Mouse (Mus musculus): ENCODE measurements around the gene Trak1. TPM values are rescaled to one million over a fixed set of nuclear protein-coding genes. Genes with fewer than 3 reads are reported as not detected.

Trak1 gene
- polyA plus RNA-seq, 1 experiment, result 41.5 TPM

DNA sequence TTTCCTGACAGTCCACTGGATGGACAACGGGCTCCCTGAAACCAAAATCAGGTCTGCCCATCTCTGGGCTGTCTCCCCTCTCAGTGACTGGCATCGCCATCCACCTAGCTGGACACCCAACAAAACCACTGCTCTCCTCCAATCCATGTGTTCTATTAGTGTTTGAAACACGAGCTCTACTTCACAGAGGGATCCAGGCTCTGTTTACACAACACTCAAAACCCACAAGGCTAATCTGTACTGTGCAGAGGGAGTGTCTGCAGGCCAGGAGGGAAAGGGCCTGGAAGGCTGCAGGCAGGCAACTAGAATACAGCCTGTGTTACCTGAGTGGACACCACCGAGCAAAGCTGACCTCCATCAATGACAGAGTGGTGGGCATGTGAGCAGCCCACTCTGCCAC is 25.7 kb upstream of the Trak1 start:
- Histone ChIP-seq H3K4me3 (ENCODE audit: insufficient read depth, low read length) (no peak overlapping the region), H3K27ac (ENCODE audit: insufficient read depth, low read length) (no peak overlapping the region), H3K4me1 (ENCODE audit: control insufficient read depth, insufficient read depth, low read length) (no peaks in the 10 kb centered on the region)
- TF ChIP-seq POLR2A (IDR thresholded peaks at IDR 0.05; ENCODE audit: low read depth, low read length) (no peak), CTCF (IDR thresholded peaks at IDR 0.05; ENCODE audit: borderline replicate concordance, insufficient read depth, low read length) (no peak)

DNA sequence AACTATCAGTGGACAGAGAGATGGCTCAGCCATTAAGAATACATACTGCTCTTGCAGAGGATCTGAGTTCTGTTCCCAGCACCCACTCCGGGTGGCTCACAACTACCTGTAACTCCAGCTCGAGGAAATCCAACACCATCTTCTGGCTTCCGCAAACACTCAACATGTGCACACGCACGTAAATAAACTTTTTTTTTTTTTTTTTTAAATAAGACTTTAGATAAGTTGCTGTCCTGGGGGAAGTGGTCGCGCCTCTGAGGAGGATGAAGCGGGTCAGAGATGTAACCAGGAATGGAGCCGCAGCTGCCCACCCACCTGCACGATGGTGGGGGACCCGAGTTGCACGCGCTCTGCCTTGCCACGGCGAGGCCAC is 20.6 kb upstream of the Trak1 start:
- H3K27ac ChIP-seq (ENCODE audit: insufficient read depth, low read length), result no peak overlapping the region
- no peak; the same call in 1 of the 2 replicates for TF ChIP-seq POLR2A (IDR thresholded peaks at IDR 0.05; ENCODE audit: low read depth, low read length)
- TF ChIP-seq CTCF (IDR thresholded peaks at IDR 0.05; ENCODE audit: borderline replicate concordance, insufficient read depth, low read length), result no peak
- peak overlapping the region; percentile 65 for H3K4me3 ChIP-seq (ENCODE audit: insufficient read depth, low read length)
- no peaks in the 10 kb centered on the region for H3K4me1 ChIP-seq (ENCODE audit: control insufficient read depth, insufficient read depth, low read length)

DNA sequence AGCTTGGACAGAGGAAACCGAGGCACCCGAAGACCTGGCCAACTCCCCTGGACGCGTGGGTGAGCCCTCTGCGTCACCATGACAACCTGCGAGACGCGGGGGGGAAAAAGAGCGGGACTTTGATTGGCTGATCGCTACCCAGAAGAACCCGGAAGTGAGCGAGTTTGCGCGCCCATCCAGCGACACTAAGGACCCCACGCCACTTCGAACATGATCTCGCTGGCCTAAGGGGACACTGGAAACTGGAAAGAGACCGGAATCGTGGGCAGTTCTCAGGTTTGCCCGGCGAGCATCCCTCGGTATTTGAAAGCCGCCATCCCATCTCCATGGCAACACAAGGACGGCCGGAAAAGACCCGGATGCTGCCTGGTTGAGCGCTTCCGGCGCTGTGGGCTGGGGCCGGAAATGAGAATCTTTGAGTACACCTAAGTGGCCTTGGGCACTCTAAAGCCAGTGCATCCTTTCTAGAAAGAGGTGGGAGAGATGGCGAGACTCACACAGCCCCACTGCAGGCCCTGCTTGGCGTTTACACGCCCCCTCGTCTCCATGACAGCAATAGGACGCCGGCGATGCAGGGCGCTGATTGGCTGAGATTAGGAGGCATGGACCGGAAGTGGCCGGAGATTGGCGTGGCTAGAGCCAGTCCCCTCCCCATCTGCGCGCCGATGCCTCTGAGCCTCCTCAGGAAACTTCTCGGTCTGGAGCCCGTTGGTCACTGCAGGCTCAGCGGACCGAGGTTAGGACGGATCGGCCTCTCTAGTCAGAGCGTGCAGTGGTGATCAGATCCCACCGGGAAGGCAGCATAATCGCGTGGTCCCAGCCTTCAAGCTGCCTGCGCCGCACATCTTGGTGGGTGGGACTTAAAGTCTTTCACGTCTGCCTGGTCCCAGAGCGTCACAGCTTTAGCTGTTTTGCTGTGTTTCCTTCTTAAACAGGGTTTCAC is 19.9 kb upstream of the Trak1 start, which contains the start of gene Ulk4:
Gene Ulk4 (minus strand): TSS at position 80 of the 943 bp plus-strand sequence.
- Histone ChIP-seq H3K4me3 (ENCODE audit: insufficient read depth, low read length) (peak within 1 kb of the TSS; percentile 65), H3K4me1 (ENCODE audit: control insufficient read depth, insufficient read depth, low read length) (no peaks in the 10 kb centered on the region), H3K27ac (ENCODE audit: insufficient read depth, low read length) (peak within 1 kb of the TSS; percentile 7; the same call in 1 of the 2 replicates)
- TF ChIP-seq CTCF (IDR thresholded peaks at IDR 0.05; ENCODE audit: borderline replicate concordance, insufficient read depth, low read length) (no peak), POLR2A (IDR thresholded peaks at IDR 0.05; ENCODE audit: low read depth, low read length) (peak; percentile 90)

DNA sequence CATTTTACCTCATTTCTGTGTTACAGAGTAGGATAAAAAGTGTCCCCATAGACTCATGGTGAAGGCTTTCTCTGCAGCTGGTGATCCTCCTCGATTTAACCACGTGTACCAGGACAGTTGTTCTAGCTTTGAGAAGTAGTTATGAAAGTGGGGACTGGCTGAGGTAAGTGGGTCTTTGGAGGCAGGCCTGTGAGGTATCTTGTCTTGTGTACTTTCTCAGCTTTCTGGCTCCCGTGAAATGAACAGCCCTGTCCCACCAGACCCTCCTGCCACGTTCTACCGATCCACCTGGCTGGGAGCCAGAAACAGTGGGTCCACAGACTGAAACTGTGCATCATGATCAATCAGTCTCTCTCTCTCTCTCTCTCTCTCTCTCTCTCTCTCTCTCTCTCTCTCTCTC is 18.1 kb upstream of the Trak1 start:
- Histone ChIP-seq H3K4me3 (ENCODE audit: insufficient read depth, low read length) (no peak overlapping the region), H3K27ac (ENCODE audit: insufficient read depth, low read length) (no peak overlapping the region), H3K4me1 (ENCODE audit: control insufficient read depth, insufficient read depth, low read length) (no peaks in the 10 kb centered on the region)
- TF ChIP-seq POLR2A (IDR thresholded peaks at IDR 0.05; ENCODE audit: low read depth, low read length) (no peak), CTCF (IDR thresholded peaks at IDR 0.05; ENCODE audit: borderline replicate concordance, insufficient read depth, low read length) (no peak)

DNA sequence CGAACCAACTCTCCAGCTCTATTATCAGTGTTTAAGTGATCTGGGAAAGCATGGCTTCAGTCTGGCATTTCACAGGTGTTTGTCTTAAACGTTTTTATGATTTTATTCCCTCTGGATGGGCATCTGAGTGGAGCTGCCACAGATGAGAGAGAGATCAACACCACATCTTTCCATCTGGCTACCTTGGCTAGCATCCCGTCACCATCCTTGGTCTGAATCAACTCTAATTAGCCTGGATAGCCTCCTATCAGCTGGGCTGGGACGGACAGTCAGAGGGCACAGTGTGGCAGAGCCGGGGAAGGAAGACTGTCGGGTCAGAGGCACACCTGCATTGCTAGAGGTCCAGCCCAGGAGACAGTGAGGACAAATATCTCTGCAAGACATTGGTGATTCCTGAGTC is 15.4 kb upstream of the Trak1 start:
- Histone ChIP-seq H3K27ac (ENCODE audit: insufficient read depth, low read length) (no peak overlapping the region), H3K4me3 (ENCODE audit: insufficient read depth, low read length) (no peak overlapping the region), H3K4me1 (ENCODE audit: control insufficient read depth, insufficient read depth, low read length) (no peaks in the 10 kb centered on the region)
- TF ChIP-seq CTCF (IDR thresholded peaks at IDR 0.05; ENCODE audit: borderline replicate concordance, insufficient read depth, low read length), result no peak
- TF ChIP-seq POLR2A (IDR thresholded peaks at IDR 0.05; ENCODE audit: low read depth, low read length), result no peak

DNA sequence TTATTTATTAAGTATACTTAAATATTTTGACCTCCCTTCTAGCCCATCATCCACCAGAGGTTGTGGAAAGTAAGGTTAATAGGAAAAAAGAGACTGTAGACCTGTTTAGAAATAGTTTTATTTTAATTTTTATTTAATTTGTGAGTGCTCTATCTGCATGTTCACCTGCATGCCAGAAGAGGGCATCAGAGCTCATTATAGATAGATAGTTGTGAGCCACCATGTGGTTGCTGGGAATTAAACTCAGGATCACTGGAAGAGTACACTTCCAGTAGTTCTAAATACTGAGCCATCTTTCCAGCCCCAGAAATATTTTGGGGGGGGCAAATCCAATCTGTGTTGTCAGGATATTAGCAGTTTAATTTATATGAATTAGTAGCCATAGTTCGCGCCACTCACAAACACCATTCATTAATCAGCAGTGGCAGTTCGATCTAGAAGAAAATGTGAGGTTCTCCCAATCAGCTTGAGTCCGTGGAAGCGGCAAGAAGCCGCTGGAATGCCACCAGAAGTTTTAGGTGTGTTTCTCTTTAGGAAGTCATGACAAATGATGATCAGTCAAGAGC is 13.6 kb upstream of the Trak1 start:
- Histone ChIP-seq H3K4me3 (ENCODE audit: insufficient read depth, low read length) (no peak overlapping the region), H3K27ac (ENCODE audit: insufficient read depth, low read length) (no peak overlapping the region), H3K4me1 (ENCODE audit: control insufficient read depth, insufficient read depth, low read length) (no peaks in the 10 kb centered on the region)
- TF ChIP-seq CTCF (IDR thresholded peaks at IDR 0.05; ENCODE audit: borderline replicate concordance, insufficient read depth, low read length) (no peak), POLR2A (IDR thresholded peaks at IDR 0.05; ENCODE audit: low read depth, low read length) (no peak)

DNA sequence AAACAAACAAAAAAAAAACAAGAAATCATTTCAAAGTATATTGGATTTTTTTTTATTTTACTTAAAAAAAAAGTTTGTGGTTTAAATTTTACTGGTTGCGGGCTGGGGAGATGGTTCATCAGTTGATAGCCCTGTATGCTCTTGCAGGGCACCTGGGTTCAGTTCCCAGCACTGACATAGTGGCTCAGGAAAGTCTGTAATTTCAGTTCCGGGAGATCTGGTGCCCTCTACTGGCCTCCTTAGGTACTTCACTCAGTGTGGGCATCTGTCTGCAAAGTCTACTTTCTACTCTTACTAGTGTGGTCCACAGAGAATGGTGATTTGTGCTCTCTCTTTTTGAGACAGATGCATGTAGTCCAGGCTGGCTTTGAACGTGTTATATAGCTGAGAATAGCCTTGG is 12.9 kb upstream of the Trak1 start:
- no peak for TF ChIP-seq POLR2A (IDR thresholded peaks at IDR 0.05; ENCODE audit: low read depth, low read length)
- Histone ChIP-seq H3K27ac (ENCODE audit: insufficient read depth, low read length) (no peak overlapping the region), H3K4me1 (ENCODE audit: control insufficient read depth, insufficient read depth, low read length) (no peaks in the 10 kb centered on the region)

GRCm38 (mm10) chr9:121285341-121286324 is 11.7 kb upstream of the Trak1 start:
- no peaks in the 10 kb centered on the region for H3K4me1 ChIP-seq (ENCODE audit: control insufficient read depth, insufficient read depth, low read length)
- peak overlapping the region; percentile 62; the same call in 1 of the 2 replicates for H3K27ac ChIP-seq (ENCODE audit: insufficient read depth, low read length)
- TF ChIP-seq CTCF (IDR thresholded peaks at IDR 0.05; ENCODE audit: borderline replicate concordance, insufficient read depth, low read length), result no peak
- peak; percentile 81 for TF ChIP-seq POLR2A (IDR thresholded peaks at IDR 0.05; ENCODE audit: low read depth, low read length)
- peak overlapping the region; percentile 37 for H3K4me3 ChIP-seq (ENCODE audit: insufficient read depth, low read length)

More for the DNA sequence above, 12.9 kb upstream of the Trak1 start:
- H3K4me3 ChIP-seq (ENCODE audit: insufficient read depth, low read length), result no peak overlapping the region

GRCm38 (mm10) chr9:121286325-121286901 is 10.9 kb upstream of the Trak1 start:
- H3K27ac ChIP-seq (ENCODE audit: insufficient read depth, low read length), result peak overlapping the region; percentile 62; the same call in 1 of the 2 replicates
- peak overlapping the region; percentile 37; the same call in 1 of the 2 replicates for H3K4me3 ChIP-seq (ENCODE audit: insufficient read depth, low read length)
- TF ChIP-seq CTCF (IDR thresholded peaks at IDR 0.05; ENCODE audit: borderline replicate concordance, insufficient read depth, low read length), result no peak
- TF ChIP-seq POLR2A (IDR thresholded peaks at IDR 0.05; ENCODE audit: low read depth, low read length), result no peak
- no peaks in the 10 kb centered on the region for H3K4me1 ChIP-seq (ENCODE audit: control insufficient read depth, insufficient read depth, low read length)
